Mouse (Mus musculus) gastrocnemius, postnatal 36 days (tissue): Measurements from ENCODE around the gene Tspan32. TPM values are rescaled to one million over a fixed set of nuclear protein-coding genes. Genes with fewer than 3 reads are reported as not detected.
A peak's percentile ranks its signal among the peaks of the same experiment; 100 is the strongest.

Experiments used
- DNase-seq, 2 experiments: peaks; one replicate each; pipeline ENCODE4 v3.0.0; 2022
- intact Hi-C: fragments of 180-260 bp; cut with DNase I; formaldehyde crosslinking; loops from one replicate; pipeline ENCODE4 v1.15.1; 2025
- total RNA-seq, 2 experiments: library from RNA; stranded (reverse); gene quantifications; 2 replicates each; pipeline ENCODE4 v1.2.3; 2021

Gene Tspan32
- total RNA-seq, 2 experiments from 2014 or later = 0.15 to 0.27 TPM

GRCm38 (mm10) chr7:143024293-143024692 lies 19.4 kb downstream of the Tspan32 start:
- no peak for DNase-seq
- intact Hi-C loops = no loop called here

DNA sequence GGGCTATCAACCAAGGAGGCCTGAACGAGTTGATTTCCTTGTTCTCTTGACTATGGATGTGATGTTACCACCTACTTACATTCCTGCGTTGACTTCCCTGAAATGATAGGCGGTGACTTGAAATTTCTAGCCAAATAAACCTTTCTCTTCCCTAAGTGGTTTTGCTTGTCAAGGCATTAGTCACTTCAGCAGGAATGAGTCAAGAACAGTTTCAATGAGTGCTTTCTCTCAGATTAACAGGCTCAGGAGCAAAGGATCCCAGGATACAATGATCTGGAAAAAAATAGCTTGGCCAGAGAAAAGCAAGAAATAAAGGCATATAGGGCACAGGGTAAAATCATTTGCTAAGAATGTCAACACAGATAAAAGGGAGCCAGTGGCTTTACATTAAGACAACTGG lies 20.6 kb downstream of the Tspan32 start:
- intact Hi-C loops = no loop called here

DNA sequence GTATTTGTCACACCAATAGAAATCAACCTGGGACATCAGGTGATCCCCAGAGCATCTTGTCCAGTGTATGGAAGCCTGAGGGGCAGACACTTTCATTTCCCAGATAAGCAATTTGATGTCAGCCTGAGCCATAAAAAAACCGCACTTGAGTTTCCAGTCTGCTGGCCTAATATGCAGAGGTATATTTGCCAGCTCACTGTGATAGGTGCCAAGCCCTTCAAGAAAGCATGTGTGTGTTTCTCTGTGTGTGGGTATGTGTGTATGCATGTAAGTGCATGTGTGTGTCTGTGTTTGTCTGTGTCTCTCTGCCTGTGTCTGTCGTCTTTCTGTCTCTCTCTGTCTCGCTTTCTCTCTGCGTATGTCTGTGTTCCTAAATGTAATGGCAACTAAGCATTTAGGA lies 22.4 kb downstream of the Tspan32 start:
- DNase-seq = no peak
- intact Hi-C loops = no loop called here

More for the DNA sequence above, 20.6 kb downstream of the Tspan32 start:
- no peak for DNase-seq

DNA sequence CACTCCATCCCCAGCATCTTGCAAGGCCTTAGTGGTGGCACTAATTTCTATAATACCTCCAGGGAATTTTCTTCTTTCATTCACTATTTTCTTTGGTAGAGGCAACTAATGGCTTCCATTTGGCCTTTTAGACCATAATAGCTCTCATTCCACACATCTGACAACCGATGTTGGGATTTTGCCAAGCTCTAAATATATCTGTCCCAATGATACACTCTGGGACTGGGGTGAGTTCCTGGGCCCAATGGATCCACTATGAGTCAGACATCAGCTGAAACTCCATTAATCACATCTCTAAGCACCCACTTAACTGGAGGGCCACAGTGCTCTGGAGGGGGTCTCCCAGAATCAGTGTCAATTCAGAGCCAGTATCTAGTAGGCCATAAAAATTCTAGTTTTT lies 27.0 kb downstream of the Tspan32 start:
- no peak for DNase-seq
- intact Hi-C loops = no loop called here

- intact Hi-C loops = no loop called here
- no peak for DNase-seq
Measured at GRCm38 (mm10) chr7:143033581-143033980, 28.7 kb downstream of the Tspan32 start.

GRCm38 (mm10) chr7:143034112-143034511 lies 29.3 kb downstream of the Tspan32 start:
- intact Hi-C loops = no loop called here
- no peak for DNase-seq

DNA sequence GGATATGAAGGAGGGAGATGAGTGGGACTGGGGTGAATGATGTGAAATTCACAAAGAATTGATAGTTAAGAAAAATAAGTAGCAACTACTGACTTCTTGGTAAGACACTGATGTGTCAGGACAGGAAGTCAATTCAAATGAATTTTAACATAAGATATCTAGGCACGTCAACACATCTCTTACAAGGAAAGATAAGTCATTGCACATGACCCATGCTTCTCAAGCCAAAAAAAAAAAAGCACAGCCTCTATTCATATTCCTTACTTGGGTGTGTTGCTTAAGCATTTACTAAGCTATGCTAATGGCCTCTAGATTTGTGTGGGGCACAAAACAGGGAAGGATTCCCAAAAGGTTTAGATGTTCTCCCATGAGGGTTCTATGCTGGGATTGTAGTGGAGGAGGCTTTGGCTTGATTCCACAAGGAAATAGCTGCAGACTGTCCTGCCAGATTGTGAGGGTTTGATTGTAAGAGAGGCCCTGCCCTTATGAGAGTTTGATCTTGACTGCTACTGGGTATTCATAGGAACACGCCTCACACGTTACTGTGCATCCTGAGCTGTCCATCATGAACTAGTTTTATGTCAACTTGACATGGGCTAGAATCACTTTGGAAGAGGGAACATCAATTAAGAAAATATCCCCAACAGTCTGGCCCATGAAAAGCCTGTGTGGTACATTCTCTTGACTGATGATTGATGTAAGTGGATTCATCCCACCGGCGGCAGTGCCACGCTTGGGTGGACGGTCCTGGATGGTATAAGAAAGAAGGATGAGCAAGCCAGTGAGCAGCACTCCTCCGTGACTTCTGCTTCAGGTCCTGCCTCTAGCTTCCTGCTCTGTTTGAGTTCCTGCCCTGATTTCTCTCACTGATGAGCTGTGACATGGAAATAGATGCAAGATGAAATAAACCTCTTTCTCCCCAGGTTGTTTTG lies 29.9 kb downstream of the Tspan32 start:
- intact Hi-C loops = no loop called here
- DNase-seq = no peak

DNA sequence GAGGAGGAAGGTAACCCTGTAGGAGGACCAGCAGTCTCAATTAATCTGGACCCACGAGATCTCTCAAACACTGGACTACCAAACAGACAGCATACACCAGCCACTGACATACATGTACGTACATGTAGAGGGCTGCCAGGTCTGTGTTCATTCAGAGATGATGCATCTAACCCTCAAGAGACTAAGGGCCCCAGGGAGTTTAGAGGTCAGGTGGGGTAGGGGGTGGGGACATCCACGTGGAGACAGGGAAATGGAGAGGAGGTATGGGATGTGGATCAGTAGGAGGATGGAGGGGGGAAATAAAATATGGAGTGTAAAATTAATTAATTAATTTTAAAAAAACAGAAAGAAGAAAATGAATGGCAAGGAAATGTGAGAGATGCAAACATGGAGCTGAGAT lies 31.9 kb downstream of the Tspan32 start:
- DNase-seq = no peak
- intact Hi-C loops = no loop called here

- intact Hi-C loops = no loop called here
- no peak for DNase-seq
Measured at GRCm38 (mm10) chr7:143037306-143037705, 32.5 kb downstream of the Tspan32 start.

GRCm38 (mm10) chr7:143038174-143038931 lies 33.5 kb downstream of the Tspan32 start:
- intact Hi-C loops = no loop called here
- DNase-seq = no peak

- intact Hi-C loops = no loop called here
- no peak for DNase-seq
Measured at GRCm38 (mm10) chr7:143040561-143040960, 35.7 kb downstream of the Tspan32 start.

GRCm38 (mm10) chr7:143041138-143041822 lies 36.4 kb downstream of the Tspan32 start:
- intact Hi-C loops = no loop called here
- no peak for DNase-seq

DNA sequence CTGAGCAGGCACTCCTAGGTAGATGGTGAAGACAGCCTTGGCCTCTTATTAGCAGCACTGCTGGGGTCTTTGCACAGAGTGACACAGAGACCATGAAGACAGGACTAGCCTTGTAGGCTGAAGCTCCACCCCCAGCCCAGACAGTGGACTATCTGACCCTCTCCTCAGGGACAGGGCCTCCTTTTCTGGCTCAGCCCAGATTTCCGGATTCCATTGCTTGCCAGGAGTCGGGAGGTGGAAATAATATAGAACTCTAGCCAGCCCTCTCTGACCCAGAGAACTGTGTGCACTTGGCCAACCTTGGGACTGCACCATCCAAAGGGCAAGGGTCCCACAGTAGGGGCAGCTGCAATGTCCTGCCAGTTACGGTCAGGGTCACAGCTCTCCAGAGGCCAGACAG lies 37.2 kb downstream of the Tspan32 start:
- intact Hi-C loops = no loop called here
- peak in 1 of 2 experiments; percentile 54 for DNase-seq

DNA sequence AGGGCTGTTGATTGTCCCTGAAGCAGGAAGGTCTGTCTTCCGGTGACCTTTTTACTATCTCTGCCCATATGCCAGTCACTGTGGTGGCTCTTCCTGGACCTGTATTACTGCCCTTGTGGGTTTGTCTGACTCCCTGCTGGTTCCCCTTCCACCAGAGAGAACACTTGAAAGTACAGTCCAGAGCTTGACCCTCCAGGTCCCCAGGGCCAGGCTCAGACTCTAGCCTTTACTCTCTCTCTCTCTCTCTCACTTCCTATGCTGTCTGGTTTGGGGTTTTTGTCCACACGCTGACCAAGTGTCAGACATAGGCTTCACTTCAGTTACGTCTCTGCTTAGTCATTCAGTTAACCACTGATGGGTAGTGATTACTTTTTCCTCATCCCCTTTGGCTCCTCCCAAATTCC lies 38.1 kb downstream of the Tspan32 start:
- intact Hi-C loops = no loop called here
- DNase-seq = no peak

DNA sequence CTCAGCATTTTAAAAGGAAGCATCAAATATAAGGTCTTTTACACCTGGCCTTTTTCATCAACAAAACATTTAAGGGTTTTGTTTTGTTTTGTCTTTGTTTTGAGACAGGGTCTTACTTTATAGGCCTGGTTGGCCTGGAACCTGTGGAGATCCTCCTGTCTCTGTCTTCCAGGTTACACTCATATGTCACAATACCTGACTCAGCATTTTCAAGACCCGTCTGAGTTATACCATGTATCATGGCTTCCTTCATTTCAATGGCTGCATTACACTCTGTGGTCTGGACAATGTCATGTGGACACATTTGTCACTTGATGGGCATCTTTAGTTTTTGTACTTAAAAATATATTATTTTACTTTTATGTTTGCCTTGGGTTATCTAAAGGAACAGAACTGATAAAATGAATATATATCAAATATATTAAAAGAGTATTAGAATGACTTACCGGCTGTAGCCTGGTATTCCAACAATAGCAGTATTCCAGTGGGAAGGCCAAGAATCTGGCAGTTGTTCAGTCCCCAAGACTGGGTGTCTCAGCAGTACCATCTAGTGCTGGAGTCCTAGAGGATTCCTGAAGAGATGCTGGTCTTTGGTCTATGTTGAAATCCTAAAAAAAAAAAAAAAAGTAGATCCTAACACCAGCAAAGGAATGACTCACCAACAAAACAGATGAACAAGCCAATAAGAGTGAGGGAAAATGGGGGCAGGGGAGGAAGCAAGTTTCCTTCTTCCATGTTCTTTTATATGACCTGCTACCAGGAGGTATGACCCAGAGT lies 39.4 kb downstream of the Tspan32 start:
- intact Hi-C loops = no loop called here

GRCm38 (mm10) chr7:143044826-143045206 lies 40.0 kb downstream of the Tspan32 start:
- intact Hi-C loops = no loop called here
- no peak for DNase-seq

More for the DNA sequence above, 39.4 kb downstream of the Tspan32 start:
- no peak for DNase-seq

- intact Hi-C loops = loop anchor here (2.0 kb wide), 1 partner anchor 30 kb away; no protein-coding TSS in a partner anchor
- no peak for DNase-seq
Measured at GRCm38 (mm10) chr7:143046358-143046757, 41.5 kb downstream of the Tspan32 start.

DNA sequence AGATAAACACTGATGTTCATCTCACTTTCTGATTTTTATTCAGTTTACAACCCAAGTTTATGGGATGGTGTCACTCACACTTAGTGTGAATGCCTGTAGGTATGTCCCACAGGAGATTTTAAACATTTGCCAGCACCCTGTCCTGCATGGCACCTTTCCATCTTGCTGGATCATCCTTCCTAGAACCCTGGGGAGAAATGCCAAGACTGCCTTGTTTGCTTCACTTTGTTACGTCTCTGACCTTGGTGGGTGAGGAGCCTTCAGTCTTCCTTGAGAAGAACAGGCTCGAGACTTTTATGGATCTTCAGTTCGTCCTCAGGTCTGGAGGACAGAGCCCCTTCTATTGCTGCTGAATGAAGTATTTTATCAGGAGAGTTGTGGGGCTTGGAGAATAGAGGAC lies 44.5 kb downstream of the Tspan32 start:
- intact Hi-C loops = no loop called here
- DNase-seq = no peak

DNA sequence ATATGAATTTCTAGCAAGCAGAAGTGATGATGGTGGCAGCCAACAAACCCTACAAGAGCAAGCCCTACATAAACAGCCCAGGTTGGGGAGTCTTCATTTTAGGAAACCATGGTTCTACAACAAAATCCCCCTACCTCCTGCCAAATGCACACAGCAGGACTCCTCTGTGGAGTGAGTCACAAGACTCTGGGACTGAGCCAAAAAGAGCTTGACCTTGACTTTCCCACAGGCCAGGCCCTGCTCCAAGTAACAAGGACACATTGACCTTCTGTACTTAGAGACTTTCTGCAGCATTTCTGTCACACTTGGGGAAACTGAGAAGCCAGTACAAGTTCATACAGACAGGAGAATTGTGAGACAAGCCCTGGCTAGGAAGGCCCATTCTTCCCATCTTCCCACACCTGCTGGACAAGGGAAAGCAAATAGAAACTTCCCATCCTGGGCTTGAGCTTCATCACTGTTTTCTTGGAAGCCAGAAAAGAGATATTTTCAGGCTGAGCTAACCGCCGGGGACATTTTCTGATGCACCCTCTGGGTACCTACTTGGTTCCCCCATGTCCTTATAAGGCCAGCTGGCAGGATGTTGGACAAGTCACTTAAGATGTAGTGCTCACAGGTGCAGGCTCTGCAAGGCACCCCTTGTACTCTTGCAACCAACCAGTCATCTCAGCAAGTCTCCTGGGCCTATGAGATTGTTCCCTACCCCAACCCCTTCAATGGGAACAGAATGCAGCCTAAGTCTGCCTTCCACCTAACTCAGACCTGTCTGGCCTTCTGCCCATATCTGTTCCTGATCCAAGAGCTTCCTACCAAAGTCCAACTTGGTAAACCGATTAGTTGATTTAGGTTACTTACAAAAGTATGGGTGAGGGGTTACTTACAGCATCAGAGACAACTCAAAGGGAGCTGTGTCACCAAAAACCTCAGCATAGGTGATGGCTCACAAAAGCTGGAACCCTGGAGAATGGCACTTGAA lies 45.3 kb downstream of the Tspan32 start:
- no peak for DNase-seq
- intact Hi-C loops = no loop called here
